Mouse (Mus musculus): ENCODE results near the gene Selenoo.

The Selenoo gene

GRCm38 (mm10) chr15:89147895-89148294, 59.0 kb downstream of the Selenoo start:
- intact Hi-C loops (cut with DNase I): no loop called here

DNA sequence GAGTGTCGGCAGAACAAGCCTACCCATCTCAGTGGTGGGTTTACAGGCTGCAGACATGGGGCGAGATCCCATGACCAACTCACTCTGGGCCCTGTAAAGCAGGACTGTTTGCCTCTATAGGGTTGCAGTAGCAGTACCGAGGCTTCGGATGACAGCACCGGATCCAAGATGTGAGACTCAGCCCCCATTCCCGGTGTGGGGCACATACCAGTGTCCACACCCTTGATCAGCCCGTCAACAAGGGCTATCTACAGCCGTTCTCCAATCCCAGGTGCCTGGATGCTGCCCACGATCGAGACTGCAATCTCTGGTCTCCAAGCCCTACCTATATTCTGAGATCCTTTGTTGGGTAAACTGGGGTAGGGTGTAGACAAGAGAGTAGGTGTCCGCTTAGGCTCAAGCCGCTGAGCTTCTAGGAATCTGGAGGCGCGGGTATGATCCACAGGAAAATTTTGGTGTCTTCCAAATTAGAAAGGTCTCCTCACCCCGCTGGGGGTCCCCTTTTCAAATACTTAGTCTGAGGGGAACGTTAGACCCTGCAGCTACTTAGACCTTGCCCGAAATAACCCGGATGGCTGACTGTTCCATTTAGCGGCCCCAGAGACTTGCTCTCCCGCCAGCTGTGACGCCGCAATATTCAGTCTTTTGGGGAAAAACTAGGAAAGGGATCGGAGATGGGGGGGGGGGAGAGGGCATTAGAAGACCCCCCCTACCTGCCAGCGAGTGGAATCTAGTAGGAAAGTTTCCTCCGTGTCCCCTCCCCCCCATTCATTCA, 59.8 kb downstream of the Selenoo start:
- intact Hi-C loops (cut with DNase I): no loop called here

DNA sequence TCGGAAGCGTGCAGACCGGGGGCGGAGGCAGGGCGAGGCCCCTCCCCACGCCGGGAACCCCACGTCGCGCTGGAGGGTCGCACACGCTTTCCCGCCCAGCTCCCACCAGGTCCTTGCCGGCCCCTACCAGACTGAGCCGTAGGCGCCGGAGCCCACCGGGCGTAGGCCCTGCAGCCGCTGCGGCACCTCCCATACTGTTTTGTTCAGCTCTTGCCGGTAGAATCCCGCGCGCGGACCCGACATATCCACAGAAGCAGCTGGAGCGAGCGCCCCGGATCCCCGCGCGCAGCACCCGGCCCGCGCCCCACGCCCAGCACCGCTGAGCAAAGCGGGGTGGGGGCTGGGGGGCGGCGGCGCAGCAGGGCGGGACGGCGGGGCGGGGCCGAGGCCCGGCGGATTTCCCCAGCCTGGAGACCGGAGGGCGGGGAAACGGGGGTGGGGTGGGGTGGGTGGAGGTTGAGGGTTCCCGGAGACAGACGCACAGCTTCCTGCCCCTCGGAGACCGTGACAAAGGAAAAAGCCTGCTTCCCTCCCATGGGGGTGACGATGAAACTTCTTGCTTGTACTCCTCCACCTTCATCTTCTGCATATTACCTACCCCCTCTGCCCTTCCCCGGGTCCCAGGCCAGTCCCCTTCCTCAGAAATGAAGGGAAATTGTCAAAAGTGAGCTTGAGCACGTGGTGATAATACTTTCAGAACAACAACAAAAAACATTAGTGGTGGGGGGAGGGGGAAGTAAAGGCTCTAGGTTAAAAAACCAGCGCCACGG, 60.6 kb downstream of the Selenoo start, which contains the start of gene Mapk11:
Gene Mapk11 (minus strand): TSS at position 358 of the 770 bp plus-strand sequence.
- intact Hi-C loops (cut with DNase I): no loop called here
